Mouse (Mus musculus): ENCODE measurements around the gene Gprc5a. TPM values are rescaled to one million over a fixed set of nuclear protein-coding genes. Genes with fewer than 3 reads are reported as not detected.

Gprc5a gene
- polyA plus RNA-seq, 1 experiment from 2014 or later: 2.8 TPM

GRCm38 (mm10) chr6:135085703-135086102 is 20.3 kb downstream of the Gprc5a start:
- ATAC-seq (ENCODE audit: low FRiP score): no peak
- no peak overlapping the region for H3K9ac ChIP-seq (ENCODE audit: low read length)
- no peaks in the 10 kb centered on the region for H3K4me1 ChIP-seq (ENCODE audit: control insufficient read depth, insufficient read depth, low read length)
- H3K9me3 ChIP-seq (ENCODE audit: control insufficient read depth, low read length): no peaks in the 10 kb centered on the region
- no peak for DNase-seq (ENCODE audit: low spot score, missing footprints)
- no peak overlapping the region for H3K4me2 ChIP-seq
- no peaks in the 10 kb centered on the region for H3K36me3 ChIP-seq (ENCODE audit: control insufficient read depth, insufficient read depth, low read length)
- H3K4me3 ChIP-seq (ENCODE audit: low read depth, low read length): no peak overlapping the region
- H3K27ac ChIP-seq (ENCODE audit: low read depth, low read length): no peak overlapping the region
- 80% methylated on average over 1 of the region's 1 CpGs for WGBS
- no peaks in the 10 kb centered on the region for H3K27me3 ChIP-seq (ENCODE audit: control insufficient read depth, insufficient read depth, low read length)

DNA sequence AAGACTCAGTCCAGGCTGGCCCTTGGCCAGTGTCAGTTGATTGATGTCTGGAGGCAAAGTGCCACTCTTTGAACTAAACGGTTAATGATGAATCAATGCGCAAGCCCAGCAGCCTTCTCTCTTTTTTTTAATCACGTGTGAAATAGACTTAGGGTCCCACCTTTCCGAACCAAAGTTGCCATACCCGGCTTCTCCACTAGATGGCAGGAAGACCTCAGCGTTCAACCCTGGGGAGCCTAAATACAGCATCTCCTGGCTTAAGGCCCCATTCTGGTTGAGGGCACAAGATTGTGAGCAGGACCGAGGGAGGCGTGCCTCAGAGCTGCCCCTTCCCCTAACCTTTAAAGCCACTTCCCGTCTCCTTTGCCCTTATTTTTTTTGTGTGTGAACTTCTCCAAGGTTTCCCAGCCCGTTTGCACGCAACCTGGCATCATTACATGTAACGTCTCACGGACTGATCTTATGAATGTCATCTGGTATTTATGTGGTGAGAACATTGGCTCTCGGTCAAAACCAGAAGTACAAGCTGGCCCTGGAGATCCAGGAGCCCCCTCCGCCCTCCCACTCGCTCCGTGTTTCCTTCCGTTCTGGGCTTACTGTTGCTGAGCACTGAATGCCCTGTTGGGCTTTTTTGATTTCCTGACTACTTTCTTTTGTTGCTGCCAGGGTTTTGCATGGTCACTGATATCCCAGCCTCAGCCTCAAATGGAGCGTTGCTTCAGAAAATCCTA is 22.4 kb downstream of the Gprc5a start:
- Histone ChIP-seq H3K9ac (ENCODE audit: low read length) (no peak overlapping the region), H3K4me3 (ENCODE audit: low read depth, low read length) (no peak overlapping the region), H3K36me3 (ENCODE audit: control insufficient read depth, insufficient read depth, low read length) (no peaks in the 10 kb centered on the region), H3K4me2 (no peak overlapping the region), H3K9me3 (ENCODE audit: control insufficient read depth, low read length) (no peaks in the 10 kb centered on the region), H3K27me3 (ENCODE audit: control insufficient read depth, insufficient read depth, low read length) (no peaks in the 10 kb centered on the region), H3K27ac (ENCODE audit: low read depth, low read length) (no peak overlapping the region), H3K4me1 (ENCODE audit: control insufficient read depth, insufficient read depth, low read length) (no peaks in the 10 kb centered on the region)
- DNase-seq (ENCODE audit: low spot score, missing footprints) (peak; percentile 100), ATAC-seq (ENCODE audit: low FRiP score) (peak; percentile 87)
- WGBS: 39% methylated on average over 19 of the region's 19 CpGs

GRCm38 (mm10) chr6:135089786-135090185 is 24.3 kb downstream of the Gprc5a start:
- Histone ChIP-seq H3K27me3 (ENCODE audit: control insufficient read depth, insufficient read depth, low read length) (no peaks in the 10 kb centered on the region), H3K4me3 (ENCODE audit: low read depth, low read length) (no peak overlapping the region), H3K4me2 (no peak overlapping the region), H3K9me3 (ENCODE audit: control insufficient read depth, low read length) (no peaks in the 10 kb centered on the region), H3K27ac (ENCODE audit: low read depth, low read length) (no peak overlapping the region), H3K36me3 (ENCODE audit: control insufficient read depth, insufficient read depth, low read length) (no peaks in the 10 kb centered on the region), H3K9ac (ENCODE audit: low read length) (no peak overlapping the region), H3K4me1 (ENCODE audit: control insufficient read depth, insufficient read depth, low read length) (no peaks in the 10 kb centered on the region)
- no peak for DNase-seq (ENCODE audit: low spot score, missing footprints)
- 20% methylated on average over 8 of the region's 8 CpGs for WGBS
- no peak for ATAC-seq (ENCODE audit: low FRiP score)

- DNase-seq (ENCODE audit: low spot score, missing footprints): no peak
- H3K9ac ChIP-seq (ENCODE audit: low read length): no peak overlapping the region
- no peak for ATAC-seq (ENCODE audit: low FRiP score)
- no peaks in the 10 kb centered on the region for H3K9me3 ChIP-seq (ENCODE audit: control insufficient read depth, low read length)
- WGBS: 81% methylated on average over 4 of the region's 4 CpGs
- no peak overlapping the region for H3K4me2 ChIP-seq
- no peak overlapping the region for H3K27ac ChIP-seq (ENCODE audit: low read depth, low read length)
- no peaks in the 10 kb centered on the region for H3K4me1 ChIP-seq (ENCODE audit: control insufficient read depth, insufficient read depth, low read length)
- no peaks in the 10 kb centered on the region for H3K36me3 ChIP-seq (ENCODE audit: control insufficient read depth, insufficient read depth, low read length)
- H3K27me3 ChIP-seq (ENCODE audit: control insufficient read depth, insufficient read depth, low read length): no peaks in the 10 kb centered on the region
- H3K4me3 ChIP-seq (ENCODE audit: low read depth, low read length): no peak overlapping the region
Measured at GRCm38 (mm10) chr6:135090661-135091060, 25.2 kb downstream of the Gprc5a start.

- ATAC-seq (ENCODE audit: low FRiP score): no peak
Measured at GRCm38 (mm10) chr6:135092798-135093470, 27.5 kb downstream of the Gprc5a start.

DNA sequence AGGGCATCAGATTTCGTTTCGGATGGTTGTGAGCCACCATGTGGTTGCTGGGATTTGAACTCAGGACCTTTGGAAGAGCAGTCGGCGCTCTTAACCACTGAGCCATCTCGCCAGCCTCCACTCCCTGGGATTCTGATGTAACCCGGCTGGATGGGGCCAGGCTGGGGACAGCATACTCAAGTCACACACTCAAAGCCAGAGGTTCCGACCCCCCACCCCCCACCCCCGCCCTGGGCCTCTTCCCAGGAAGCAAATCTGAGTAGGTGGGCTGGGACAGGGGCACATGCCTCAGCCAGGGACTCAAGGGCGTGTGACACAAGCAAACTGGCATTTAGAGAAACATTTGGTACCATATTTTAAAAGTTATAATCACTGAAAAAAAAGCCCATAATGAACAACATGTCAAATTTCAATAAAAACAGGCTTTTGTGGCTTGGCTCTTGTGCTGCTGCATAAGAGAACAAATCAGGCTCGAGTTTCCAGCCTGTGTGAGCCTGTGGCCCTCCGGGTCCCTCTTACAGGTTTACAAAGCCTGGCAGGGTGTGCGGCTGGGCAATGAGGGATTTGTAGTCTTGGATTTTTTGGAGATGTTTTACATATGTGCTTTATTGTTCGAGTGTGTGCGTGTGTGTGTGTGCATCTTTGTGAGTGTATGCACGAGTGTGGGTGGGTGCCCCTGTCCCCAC is 35.5 kb downstream of the Gprc5a start:
- 81% methylated on average over 15 of the region's 15 CpGs for WGBS

More at GRCm38 (mm10) chr6:135092798-135093470, 27.5 kb downstream of the Gprc5a start:
- Histone ChIP-seq H3K4me3 (ENCODE audit: low read depth, low read length) (no peak overlapping the region), H3K9me3 (ENCODE audit: control insufficient read depth, low read length) (no peaks in the 10 kb centered on the region), H3K36me3 (ENCODE audit: control insufficient read depth, insufficient read depth, low read length) (no peaks in the 10 kb centered on the region), H3K4me1 (ENCODE audit: control insufficient read depth, insufficient read depth, low read length) (no peaks in the 10 kb centered on the region), H3K4me2 (no peak overlapping the region), H3K27me3 (ENCODE audit: control insufficient read depth, insufficient read depth, low read length) (no peaks in the 10 kb centered on the region), H3K9ac (ENCODE audit: low read length) (no peak overlapping the region), H3K27ac (ENCODE audit: low read depth, low read length) (no peak overlapping the region)
- DNase-seq (ENCODE audit: low spot score, missing footprints): no peak
- 92% methylated on average over 12 of the region's 12 CpGs for WGBS

DNA sequence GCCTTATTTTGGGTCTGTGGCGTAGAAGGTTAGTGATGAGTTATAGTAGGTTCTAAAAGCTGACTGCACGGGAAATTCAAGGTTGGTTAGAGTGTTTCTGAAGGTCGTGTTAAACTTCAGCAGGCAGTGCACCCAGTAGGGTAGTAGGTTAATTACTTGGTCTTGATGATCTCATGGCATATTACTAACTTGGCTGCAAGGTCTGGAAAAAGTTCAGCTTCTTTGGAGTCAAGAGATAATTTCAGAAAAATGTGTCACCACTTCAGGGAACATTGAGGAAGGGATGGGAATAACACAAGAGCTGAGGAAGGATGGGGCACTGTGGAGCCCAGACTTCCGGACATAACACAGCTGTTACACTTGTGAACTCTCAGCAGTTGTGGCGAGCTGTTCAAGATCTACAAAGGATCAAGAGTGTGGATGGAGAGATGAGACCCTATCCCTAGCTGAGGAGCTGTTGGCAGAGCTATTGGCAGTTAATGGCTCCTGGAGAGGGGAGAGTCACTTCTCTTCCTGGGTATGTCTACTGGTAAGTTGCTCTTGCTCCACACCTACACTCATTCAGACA is 37.4 kb downstream of the Gprc5a start:
- Histone ChIP-seq H3K4me3 (ENCODE audit: low read depth, low read length) (no peak overlapping the region), H3K36me3 (ENCODE audit: control insufficient read depth, insufficient read depth, low read length) (no peaks in the 10 kb centered on the region), H3K9me3 (ENCODE audit: control insufficient read depth, low read length) (peaks cover 3% of the 10 kb centered on the region; the same call in 1 of the 2 replicates), H3K4me2 (no peak overlapping the region), H3K27me3 (ENCODE audit: control insufficient read depth, insufficient read depth, low read length) (0 out of 2 replicates have a peak, but pooled peaks cover 2% of the 10 kb centered on the region), H3K27ac (ENCODE audit: low read depth, low read length) (no peak overlapping the region), H3K9ac (ENCODE audit: low read length) (no peak overlapping the region), H3K4me1 (ENCODE audit: control insufficient read depth, insufficient read depth, low read length) (peaks cover 4% of the 10 kb centered on the region; the same call in 1 of the 2 replicates)
- 82% methylated on average over 5 of the region's 5 CpGs for WGBS
- DNase-seq (ENCODE audit: low spot score, missing footprints): no peak
- ATAC-seq (ENCODE audit: low FRiP score): no peak

More for the DNA sequence above, 35.5 kb downstream of the Gprc5a start:
- DNase-seq (ENCODE audit: low spot score, missing footprints) (no peak), ATAC-seq (ENCODE audit: low FRiP score) (no peak)
- Histone ChIP-seq H3K27ac (ENCODE audit: low read depth, low read length) (no peak overlapping the region), H3K27me3 (ENCODE audit: control insufficient read depth, insufficient read depth, low read length) (0 out of 2 replicates have a peak, but pooled peaks cover 2% of the 10 kb centered on the region), H3K36me3 (ENCODE audit: control insufficient read depth, insufficient read depth, low read length) (no peaks in the 10 kb centered on the region), H3K4me3 (ENCODE audit: low read depth, low read length) (no peak overlapping the region), H3K4me1 (ENCODE audit: control insufficient read depth, insufficient read depth, low read length) (peaks cover 4% of the 10 kb centered on the region; the same call in 1 of the 2 replicates), H3K9ac (ENCODE audit: low read length) (no peak overlapping the region), H3K4me2 (no peak overlapping the region), H3K9me3 (ENCODE audit: control insufficient read depth, low read length) (no peaks in the 10 kb centered on the region)

- H3K9ac ChIP-seq (ENCODE audit: low read length): no peak overlapping the region
- H3K4me3 ChIP-seq (ENCODE audit: low read depth, low read length): no peak overlapping the region
- 89% methylated on average over 6 of the region's 6 CpGs for WGBS
- H3K4me1 ChIP-seq (ENCODE audit: control insufficient read depth, insufficient read depth, low read length): peaks cover 4% of the 10 kb centered on the region; the same call in 1 of the 2 replicates
- no peak overlapping the region for H3K27ac ChIP-seq (ENCODE audit: low read depth, low read length)
- H3K36me3 ChIP-seq (ENCODE audit: control insufficient read depth, insufficient read depth, low read length): no peaks in the 10 kb centered on the region
- no peak for DNase-seq (ENCODE audit: low spot score, missing footprints)
- peaks cover 16% of the 10 kb centered on the region; the same call in 1 of the 2 replicates for H3K27me3 ChIP-seq (ENCODE audit: control insufficient read depth, insufficient read depth, low read length)
- peaks cover 3% of the 10 kb centered on the region; the same call in 1 of the 2 replicates for H3K9me3 ChIP-seq (ENCODE audit: control insufficient read depth, low read length)
- no peak for ATAC-seq (ENCODE audit: low FRiP score)
- H3K4me2 ChIP-seq: no peak overlapping the region
Measured at GRCm38 (mm10) chr6:135107014-135107413, 41.6 kb downstream of the Gprc5a start.

Data from midbrain, embryonic 11.5 days (tissue).